Mouse (Mus musculus) CD4-positive, CD25-positive, alpha-beta regulatory T cell, adult 4 months (primary cell): ENCODE results near the gene Elf3. TPM values are rescaled to one million over a fixed set of nuclear protein-coding genes. Genes with fewer than 3 reads are reported as not detected.
"Not testable (repeated sequence)": the region's sequence is repeated elsewhere in the genome, so short reads cannot be mapped to it uniquely, and the experiment has no call there.

Experiments used
- ATAC-seq: one replicate; pipeline ENCODE4 v1.8.0; 2017
- polyA plus RNA-seq, 2 experiments: library from polyadenylated mRNA; unstranded; fragments of 100-300 nt; shearing (Covaris generic); gene quantifications; one replicate each; pipeline ENCODE4 v1.2.1; 2017

The Elf3 gene
- not detected for polyA plus RNA-seq

GRCm38 (mm10) chr1:135258380-135259127 lies at the start of gene Elf3:
Elf3 (minus strand) TSS chr1:135258568.
- ATAC-seq = no peak

- no peak for ATAC-seq
Measured at GRCm38 (mm10) chr1:135290908-135291307, 32.5 kb upstream of the Elf3 start.

GRCm38 (mm10) chr1:135286311-135286710 lies 27.9 kb upstream of the Elf3 start:
- ATAC-seq = no peak

GRCm38 (mm10) chr1:135283826-135284291 lies 25.5 kb upstream of the Elf3 start, which contains the start of gene Rnpep:
Rnpep (minus strand) TSS chr1:135284084.
- ATAC-seq = peak; percentile 83

- ATAC-seq = peak; percentile 53
Measured at GRCm38 (mm10) chr1:135283287-135283825, 25.0 kb upstream of the Elf3 start.

GRCm38 (mm10) chr1:135282536-135283286 lies 24.3 kb upstream of the Elf3 start:
- peak; percentile 14 for ATAC-seq

GRCm38 (mm10) chr1:135281841-135282240 lies 23.5 kb upstream of the Elf3 start:
- ATAC-seq = no peak

- no peak for ATAC-seq
Measured at GRCm38 (mm10) chr1:135280646-135281045, 22.3 kb upstream of the Elf3 start.

- no peak for ATAC-seq
Measured at GRCm38 (mm10) chr1:135271371-135271770, 13.0 kb upstream of the Elf3 start.

GRCm38 (mm10) chr1:135267663-135268446 lies 9.5 kb upstream of the Elf3 start:
- ATAC-seq = no peak

GRCm38 (mm10) chr1:135265834-135266233 lies 7.5 kb upstream of the Elf3 start:
- ATAC-seq = no peak

- ATAC-seq = no peak
Measured at GRCm38 (mm10) chr1:135263316-135263715, 4.9 kb upstream of the Elf3 start.

GRCm38 (mm10) chr1:135262329-135262728 lies 4.0 kb upstream of the Elf3 start:
- ATAC-seq = no peak

- no peak for ATAC-seq
Measured at GRCm38 (mm10) chr1:135260931-135261330, 2.6 kb upstream of the Elf3 start.

- peak; percentile 91 for ATAC-seq
Measured at GRCm38 (mm10) chr1:135259128-135259436, 714 bp upstream of the Elf3 start.

- no peak for ATAC-seq
Measured at GRCm38 (mm10) chr1:135256299-135256698, 2.1 kb downstream of the Elf3 start.

GRCm38 (mm10) chr1:135252854-135253253 lies 5.5 kb downstream of the Elf3 start:
- no peak for ATAC-seq

GRCm38 (mm10) chr1:135251405-135251804 lies 7.0 kb downstream of the Elf3 start:
- no peak for ATAC-seq

GRCm38 (mm10) chr1:135250706-135251105 lies 7.7 kb downstream of the Elf3 start:
- no peak for ATAC-seq

GRCm38 (mm10) chr1:135248434-135248850 lies 9.9 kb downstream of the Elf3 start:
- no peak for ATAC-seq

- ATAC-seq = no peak
Measured at GRCm38 (mm10) chr1:135244014-135244413, 14.4 kb downstream of the Elf3 start.

- not testable (repeated sequence) for ATAC-seq
Measured at GRCm38 (mm10) chr1:135240206-135240605, 18.2 kb downstream of the Elf3 start.
